Mouse (Mus musculus) brown adipose tissue, adult 24 weeks (tissue): ENCODE data around the gene Olfr550. TPM values are rescaled to one million over a fixed set of nuclear protein-coding genes. Genes with fewer than 3 reads are reported as not detected.
A peak's percentile ranks its signal among the peaks of the same experiment; 100 is the strongest.

Experiments
- H3K27ac ChIP-seq: fragments of 200-500 bp; replicated peaks from 2 replicates; pipeline ENCODE4 v1.5.1; 2012; ENCODE audit warnings: low read depth, mild to moderate bottlenecking, low read length
- H3K4me1 ChIP-seq: fragments of 200-500 bp; 2 replicates; pipeline ENCODE4 v1.6.1; 2012; ENCODE audit warnings: low read length, mixed read lengths; ENCODE audit not compliant: control insufficient read depth, insufficient read depth, insufficient read length
- H3K4me3 ChIP-seq: fragments of 200-500 bp; 2 replicates; pipeline ENCODE4 v1.5.1; 2012; ENCODE audit warnings: low read depth, mild to moderate bottlenecking, low read length, moderate library complexity; ENCODE audit not compliant: insufficient read depth
- polyA plus RNA-seq: library from polyadenylated mRNA; stranded (reverse); fragments of >200 nt; gene quantifications from 2 replicates; pipeline ENCODE4 v1.2.4, GENCODE M21; 2012; ENCODE audit not compliant: missing spikeins, insufficient read depth, insufficient read length

Olfr550 gene
- polyA plus RNA-seq = not detected in 2 replicates

- 0 out of 2 replicates have a peak within 1 kb of the TSS, but pooled peaks have one; percentile 9 for H3K4me3 ChIP-seq
- no peak within 1 kb of the TSS for H3K27ac ChIP-seq
- no peaks in the 10 kb centered on the region for H3K4me1 ChIP-seq
Observed at GRCm38 (mm10) chr7:102571142-102571541, at the start of gene Olfr550. Gene Olfr550, plus strand, starts transcription at chr7:102571442.

GRCm38 (mm10) chr7:102529052-102529451 lies 42.2 kb upstream of the Olfr550 start:
- Histone ChIP-seq H3K27ac (no peak overlapping the region), H3K4me1 (no peaks in the 10 kb centered on the region), H3K4me3 (no peak overlapping the region)

GRCm38 (mm10) chr7:102534449-102534848 lies 36.8 kb upstream of the Olfr550 start, which contains the start of gene Olfr547:
Gene Olfr547, plus strand, starts transcription at chr7:102534749.
- H3K4me1 ChIP-seq = no peaks in the 10 kb centered on the region

GRCm38 (mm10) chr7:102540596-102540995 lies 30.6 kb upstream of the Olfr550 start, which contains the start of gene Olfr548-ps1:
Gene Olfr548-ps1, plus strand, starts transcription at chr7:102540896.
- Histone ChIP-seq H3K4me3 (no peak within 1 kb of the TSS), H3K4me1 (no peaks in the 10 kb centered on the region), H3K27ac (no peak within 1 kb of the TSS)

More at GRCm38 (mm10) chr7:102534449-102534848, 36.8 kb upstream of the Olfr550 start, which contains the start of gene Olfr547:
- Histone ChIP-seq H3K27ac (no peak within 1 kb of the TSS), H3K4me3 (no peak within 1 kb of the TSS)

- Histone ChIP-seq H3K4me1 (no peaks in the 10 kb centered on the region), H3K27ac (no peak overlapping the region), H3K4me3 (no peak overlapping the region)
Observed at GRCm38 (mm10) chr7:102541251-102541650, 30.0 kb upstream of the Olfr550 start.

GRCm38 (mm10) chr7:102549570-102549969 lies 21.7 kb upstream of the Olfr550 start, which contains the start of gene Olfr549:
Gene Olfr549, plus strand, starts transcription at chr7:102549870.
- Histone ChIP-seq H3K27ac (no peak within 1 kb of the TSS), H3K4me3 (no peak within 1 kb of the TSS)

GRCm38 (mm10) chr7:102553279-102553678 lies 18.0 kb upstream of the Olfr550 start:
- Histone ChIP-seq H3K4me1 (no peaks in the 10 kb centered on the region), H3K4me3 (no peak overlapping the region), H3K27ac (no peak overlapping the region)

More at GRCm38 (mm10) chr7:102549570-102549969, 21.7 kb upstream of the Olfr550 start, which contains the start of gene Olfr549:
- no peaks in the 10 kb centered on the region for H3K4me1 ChIP-seq

- peak within 1 kb of the TSS; percentile 40; the same call in 1 of the 2 replicates for H3K27ac ChIP-seq
- H3K4me3 ChIP-seq = peak within 1 kb of the TSS; percentile 81
- peaks cover 2% of the 10 kb centered on the region; the same call in 1 of the 2 replicates for H3K4me1 ChIP-seq
Observed at GRCm38 (mm10) chr7:102564999-102565997, 5.9 kb upstream of the Olfr550 start, which contains the start of gene Trim21. Gene Trim21, minus strand, starts transcription at chr7:102565486.

- Histone ChIP-seq H3K27ac (no peak overlapping the region), H3K4me1 (peaks cover 2% of the 10 kb centered on the region; the same call in 1 of the 2 replicates), H3K4me3 (no peak overlapping the region)
Observed at GRCm38 (mm10) chr7:102566219-102566618, 5.0 kb upstream of the Olfr550 start.

- no peaks in the 10 kb centered on the region for H3K4me1 ChIP-seq
- H3K27ac ChIP-seq = no peak overlapping the region
- no peak overlapping the region for H3K4me3 ChIP-seq
Observed at GRCm38 (mm10) chr7:102573174-102573830, 2.1 kb downstream of the Olfr550 start.

- no peaks in the 10 kb centered on the region for H3K4me1 ChIP-seq
- no peak overlapping the region for H3K27ac ChIP-seq
- no peak overlapping the region for H3K4me3 ChIP-seq
Observed at GRCm38 (mm10) chr7:102575998-102576397, 4.8 kb downstream of the Olfr550 start.

GRCm38 (mm10) chr7:102591786-102592185 lies 20.5 kb downstream of the Olfr550 start, which contains the start of gene Olfr551:
Gene Olfr551, minus strand, starts transcription at chr7:102591886.
- Histone ChIP-seq H3K4me1 (no peaks in the 10 kb centered on the region), H3K27ac (no peak within 1 kb of the TSS), H3K4me3 (no peak within 1 kb of the TSS)

GRCm38 (mm10) chr7:102597378-102598031 lies 26.3 kb downstream of the Olfr550 start, which contains the start of gene Olfr552:
Gene Olfr552, plus strand, starts transcription at chr7:102597770.
- H3K27ac ChIP-seq = no peak within 1 kb of the TSS
- no peaks in the 10 kb centered on the region for H3K4me1 ChIP-seq
- H3K4me3 ChIP-seq = no peak within 1 kb of the TSS

GRCm38 (mm10) chr7:102618118-102618517 lies 46.9 kb downstream of the Olfr550 start, which contains the start of gene Olfr553:
Gene Olfr553, minus strand, starts transcription at chr7:102618218.
- Histone ChIP-seq H3K4me3 (no peak within 1 kb of the TSS), H3K4me1 (no peaks in the 10 kb centered on the region)

More at GRCm38 (mm10) chr7:102618118-102618517, 46.9 kb downstream of the Olfr550 start, which contains the start of gene Olfr553:
- H3K27ac ChIP-seq = no peak within 1 kb of the TSS; the same call in 1 of the 2 replicates
